In the genomic region with DNA sequence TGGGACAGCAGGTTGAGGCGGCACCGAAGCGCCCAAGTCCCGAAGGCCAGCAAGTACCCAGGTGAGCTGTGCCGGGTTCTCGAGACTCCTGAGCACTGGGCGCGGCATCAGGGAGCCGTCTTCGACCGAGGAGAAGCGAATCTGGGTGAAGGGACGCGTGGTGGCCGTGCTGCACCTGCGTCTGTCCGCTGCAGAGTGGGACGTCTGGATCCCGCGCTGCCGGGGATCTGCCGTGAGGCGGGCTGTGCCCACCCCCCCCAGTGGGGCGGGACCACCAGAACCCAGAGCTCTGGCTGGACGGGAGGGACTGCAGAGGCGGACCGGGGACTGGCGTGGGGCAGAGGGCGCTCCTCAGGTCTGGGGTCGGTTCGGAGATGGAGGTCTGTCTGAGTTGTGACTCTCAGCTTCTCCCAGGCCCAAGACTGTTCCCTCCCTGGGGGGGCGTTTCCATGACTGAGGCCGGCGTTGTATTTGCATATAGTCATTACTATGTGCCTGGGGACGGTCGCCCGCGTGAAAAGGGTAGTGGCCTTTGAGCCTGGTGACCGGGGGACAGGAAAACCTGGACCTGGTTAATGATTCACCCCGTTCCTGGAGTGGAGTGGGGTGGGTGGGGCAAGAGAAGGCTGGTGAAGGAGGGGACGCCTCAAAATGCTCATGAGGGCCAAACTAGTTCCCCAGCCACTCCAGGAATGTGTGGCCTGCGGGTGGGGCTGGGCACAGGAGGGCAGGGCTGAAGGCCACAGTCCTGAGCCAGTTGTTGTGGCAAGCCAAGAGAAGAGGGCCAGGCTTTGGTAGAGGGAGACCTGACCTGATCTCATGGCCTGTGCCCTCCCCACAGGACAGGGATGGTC, we compare ENCODE assay signal across 8 mouse cellular contexts. TPM values are rescaled to one million over a fixed set of nuclear protein-coding genes. Genes with fewer than 3 reads are reported as not detected.
DNase-seq lines count a peak whose midpoint lies in the region; ATAC-seq and TF ChIP-seq lines count a peak whose summit lies in the region.

No protein-coding gene starts in this region.

- no peak for TF ChIP-seq POLR2A in heart, adult 2 months (IDR thresholded peaks at IDR 0.05; ENCODE audit: insufficient read depth, low read depth, low read length)
- no peak for TF ChIP-seq POLR2A in olfactory bulb, adult 2 months (IDR thresholded peaks at IDR 0.05; ENCODE audit: insufficient read depth, low read depth, low read length)

- DNase-seq in heart, adult 2 months = peak in 1 of 2 experiments; percentile 29
- DNase-seq in heart, adult 11 months = no peak
- peak; percentile 28 for DNase-seq in NIH3T3 (ENCODE audit: low read depth)
- DNase-seq in liver, postnatal 0 days = peak; percentile 85
- DNase-seq in right cerebral cortex, postnatal 4 days = no peak

- H3K9me3 ChIP-seq in intestine, embryonic 16.5 days (ENCODE audit: control insufficient read depth, low read length) = no peaks in the 10 kb centered on the region
- H3K9me3 ChIP-seq in liver, postnatal 0 days (ENCODE audit: low read length) = no peaks in the 10 kb centered on the region

- peak; percentile 21 for ATAC-seq in erythroblast, adult 5-6 weeks (replicated peaks; ENCODE audit: low FRiP score, poor library complexity, severe bottlenecking)
- ATAC-seq in intestine, embryonic 16.5 days = peak; percentile 79
- peak; percentile 71 for ATAC-seq in liver, postnatal 0 days

- no peak overlapping the region for H3K27ac ChIP-seq in heart, adult 2 months
- peak overlapping the region; percentile 98 for H3K27ac ChIP-seq in intestine, embryonic 16.5 days (ENCODE audit: low read length)
- peak overlapping the region; percentile 93 for H3K27ac ChIP-seq in liver, postnatal 0 days (ENCODE audit: low read depth)
- no peak overlapping the region for H3K27ac ChIP-seq in olfactory bulb, adult 2 months (ENCODE audit: insufficient read depth, low read depth, low read length)

- H3K27me3 ChIP-seq in heart, adult 2 months (ENCODE audit: control insufficient read depth, insufficient read depth, low read length) = no peaks in the 10 kb centered on the region
- no peaks in the 10 kb centered on the region for H3K27me3 ChIP-seq in intestine, embryonic 16.5 days (replicated peaks; ENCODE audit: control insufficient read depth, insufficient read depth, low read length)
- H3K27me3 ChIP-seq in liver, postnatal 0 days (ENCODE audit: insufficient read depth, low read length) = no peaks in the 10 kb centered on the region

- 2% methylated on average over 42 of the region's 42 CpGs for WGBS in heart, adult 2 months
- under 1% methylated on average over 42 of the region's 42 CpGs for WGBS in intestine, embryonic 16.5 days
- WGBS in liver, postnatal 0 days (ENCODE audit: insufficient replicate concordance) = 1% methylated on average over 41 of the region's 42 CpGs
- WGBS in olfactory bulb, adult 2 months = 3% methylated on average over 42 of the region's 42 CpGs

- no peaks in the 10 kb centered on the region for H3K36me3 ChIP-seq in heart, adult 2 months (ENCODE audit: control insufficient read depth, insufficient read depth, low read length)
- peaks cover 4% of the 10 kb centered on the region; the same call in 1 of the 2 replicates for H3K36me3 ChIP-seq in intestine, embryonic 16.5 days (ENCODE audit: control insufficient read depth, insufficient read depth, low read length)
- peaks cover 4% of the 10 kb centered on the region; the same call in 1 of the 2 replicates for H3K36me3 ChIP-seq in liver, postnatal 0 days (replicated peaks; ENCODE audit: insufficient read depth, low read length)

- intact Hi-C loops in heart, adult 2 months (cut with DNase I) = no loop called here

- TF ChIP-seq CTCF in heart, adult 2 months (IDR thresholded peaks at IDR 0.05) = no peak
- no peak for TF ChIP-seq CTCF in liver, postnatal 0 days (IDR thresholded peaks at IDR 0.05; ENCODE audit: low read depth)
- no peak for TF ChIP-seq CTCF in olfactory bulb, adult 2 months (IDR thresholded peaks at IDR 0.05; ENCODE audit: insufficient read depth, low read depth, low read length)

- no peak for TF ChIP-seq EP300 in heart, adult 2 months (IDR thresholded peaks at IDR 0.05; ENCODE audit: insufficient read depth, low read depth, low read length)
- peak; percentile 54 for TF ChIP-seq EP300 in liver, postnatal 0 days (IDR thresholded peaks at IDR 0.05; ENCODE audit: low read depth)

- peak overlapping the region; percentile 31 for H3K9ac ChIP-seq in heart, adult 2 months (ENCODE audit: low read depth, low read length)
- peak overlapping the region; percentile 85 for H3K9ac ChIP-seq in intestine, embryonic 16.5 days (ENCODE audit: low read depth, low read length)
- peak overlapping the region; percentile 75 for H3K9ac ChIP-seq in liver, postnatal 0 days (replicated peaks)

- H3K4me2 ChIP-seq in intestine, embryonic 16.5 days (ENCODE audit: low read depth, low read length) = peak overlapping the region; percentile 91
- H3K4me2 ChIP-seq in liver, postnatal 0 days (ENCODE audit: low read depth, low read length) = peak overlapping the region; percentile 99

- no peaks in the 10 kb centered on the region for H3K79me2 ChIP-seq in heart, adult 2 months (replicated peaks; ENCODE audit: control insufficient read depth, insufficient read depth, low read length)

- peaks cover 2% of the 10 kb centered on the region; the same call in 1 of the 2 replicates for H3K4me1 ChIP-seq in heart, adult 2 months (ENCODE audit: control insufficient read depth, insufficient read depth, low read length)
- peaks cover 64% of the 10 kb centered on the region for H3K4me1 ChIP-seq in intestine, embryonic 16.5 days (ENCODE audit: control insufficient read depth, insufficient read depth, low read length)
- H3K4me1 ChIP-seq in liver, postnatal 0 days (ENCODE audit: insufficient read depth) = peaks cover 53% of the 10 kb centered on the region
- H3K4me1 ChIP-seq in olfactory bulb, adult 2 months (ENCODE audit: control insufficient read depth, insufficient read depth, low read length) = peaks cover 18% of the 10 kb centered on the region

- peak overlapping the region; percentile 54 for H3K4me3 ChIP-seq in heart, adult 2 months
- H3K4me3 ChIP-seq in intestine, embryonic 16.5 days (ENCODE audit: low read length) = peak overlapping the region; percentile 74
- H3K4me3 ChIP-seq in liver, postnatal 0 days (ENCODE audit: low read depth, low read length) = peak overlapping the region; percentile 70
- H3K4me3 ChIP-seq in olfactory bulb, adult 2 months (ENCODE audit: insufficient read depth, low read depth, low read length) = peak overlapping the region; percentile 53

RNA-seq across cellular contexts. Expression of a gene that starts 0.4 kb away (rescaled TPM):
- total RNA-seq in heart, adult 2 months (2021) = under 1 TPM; 0.25 to 0.42 TPM
- 2.2 and 3.3 TPM in 2 replicates for polyA plus RNA-seq in heart, adult 2 months (2012; rRNA removed)
- 1.7 and 6.0 TPM in 2 replicates for total RNA-seq in erythroblast, adult 5-6 weeks (2015; ENCODE audit: low replicate concordance)
- 3.9 and 12.2 TPM in 2 replicates for total RNA-seq in erythroblast, adult 5-6 weeks (2017; ENCODE audit: low replicate concordance)
- 75.6 and 77.5 TPM in 2 replicates for polyA plus RNA-seq in intestine, embryonic 16.5 days (2015; fragmentation: Nextera tagmentation; extraction: Ambion mirVana)
- 24.9 and 27.3 TPM in 2 replicates for polyA plus RNA-seq in liver, postnatal 0 days (2015; fragmentation: Nextera tagmentation; extraction: Ambion mirVana)
- polyA plus RNA-seq in olfactory bulb, adult 2 months (2012; ENCODE audit: insufficient read depth, insufficient read length, low replicate concordance, missing spikeins) = not detected in 2 replicates

RNA-seq across cellular contexts. Expression of a gene that starts 2.2 kb away (rescaled TPM):
- total RNA-seq in heart, adult 2 months (2021) = not detected
- polyA plus RNA-seq in heart, adult 2 months (2012; rRNA removed) = 0.18 and 0.20 TPM in 2 replicates
- not detected in 2 replicates for total RNA-seq in erythroblast, adult 5-6 weeks (2015; ENCODE audit: low replicate concordance)
- 0.17 and 1.7 TPM in 2 replicates for total RNA-seq in erythroblast, adult 5-6 weeks (2017; ENCODE audit: low replicate concordance)
- polyA plus RNA-seq in intestine, embryonic 16.5 days (2015; fragmentation: Nextera tagmentation; extraction: Ambion mirVana) = 4.0 TPM in 2 replicates
- polyA plus RNA-seq in liver, postnatal 0 days (2015; fragmentation: Nextera tagmentation; extraction: Ambion mirVana) = 0.49 TPM in 2 replicates
- polyA plus RNA-seq in olfactory bulb, adult 2 months (2012; ENCODE audit: insufficient read depth, insufficient read length, low replicate concordance, missing spikeins) = not detected in 2 replicates

RNA-seq across cellular contexts. Expression of a gene that starts 12.5 kb away (rescaled TPM):
- 10 to 100 TPM; 26.8 to 32.1 TPM for total RNA-seq in heart, adult 2 months (2021)
- polyA plus RNA-seq in heart, adult 2 months (2012; rRNA removed) = 8.9 and 10.2 TPM in 2 replicates
- total RNA-seq in erythroblast, adult 5-6 weeks (2015; ENCODE audit: low replicate concordance) = 24.9 and 30.0 TPM in 2 replicates
- 25.5 and 32.8 TPM in 2 replicates for total RNA-seq in erythroblast, adult 5-6 weeks (2017; ENCODE audit: low replicate concordance)
- 55.2 and 56.7 TPM in 2 replicates for polyA plus RNA-seq in intestine, embryonic 16.5 days (2015; fragmentation: Nextera tagmentation; extraction: Ambion mirVana)
- polyA plus RNA-seq in liver, postnatal 0 days (2015; fragmentation: Nextera tagmentation; extraction: Ambion mirVana) = 10.8 and 14.3 TPM in 2 replicates
- polyA plus RNA-seq in olfactory bulb, adult 2 months (2012; ENCODE audit: insufficient read depth, insufficient read length, low replicate concordance, missing spikeins) = not detected in 2 replicates

RNA-seq across cellular contexts. Expression of a gene that starts 22.1 kb away (rescaled TPM):
- total RNA-seq in heart, adult 2 months (2021) = 1 to 10 TPM; 2.3 to 3.1 TPM
- polyA plus RNA-seq in heart, adult 2 months (2012; rRNA removed) = 4.6 and 4.9 TPM in 2 replicates
- 2.1 TPM in 1 of 2 replicates, not detected in the other for total RNA-seq in erythroblast, adult 5-6 weeks (2015; ENCODE audit: low replicate concordance)
- 0.94 and 1.8 TPM in 2 replicates for total RNA-seq in erythroblast, adult 5-6 weeks (2017; ENCODE audit: low replicate concordance)
- polyA plus RNA-seq in intestine, embryonic 16.5 days (2015; fragmentation: Nextera tagmentation; extraction: Ambion mirVana) = 5.3 and 6.5 TPM in 2 replicates
- 2.0 and 2.2 TPM in 2 replicates for polyA plus RNA-seq in liver, postnatal 0 days (2015; fragmentation: Nextera tagmentation; extraction: Ambion mirVana)
- polyA plus RNA-seq in olfactory bulb, adult 2 months (2012; ENCODE audit: insufficient read depth, insufficient read length, low replicate concordance, missing spikeins) = not detected in 2 replicates

RNA-seq across cellular contexts. Expression of a gene that starts 22.3 kb away (rescaled TPM):
- total RNA-seq in heart, adult 2 months (2021) = 100 to 1,000 TPM in 1 of 2 experiments, 10 to 100 TPM in 1; 90.8 to 105 TPM
- polyA plus RNA-seq in heart, adult 2 months (2012; rRNA removed) = 63.7 and 79.9 TPM in 2 replicates
- 3.8 and 24.9 TPM in 2 replicates for total RNA-seq in erythroblast, adult 5-6 weeks (2015; ENCODE audit: low replicate concordance)
- total RNA-seq in erythroblast, adult 5-6 weeks (2017; ENCODE audit: low replicate concordance) = 11.4 and 20.8 TPM in 2 replicates
- 21.9 and 47.0 TPM in 2 replicates for polyA plus RNA-seq in intestine, embryonic 16.5 days (2015; fragmentation: Nextera tagmentation; extraction: Ambion mirVana)
- polyA plus RNA-seq in liver, postnatal 0 days (2015; fragmentation: Nextera tagmentation; extraction: Ambion mirVana) = 44.0 and 46.2 TPM in 2 replicates
- polyA plus RNA-seq in olfactory bulb, adult 2 months (2012; ENCODE audit: insufficient read depth, insufficient read length, low replicate concordance, missing spikeins) = not detected in 2 replicates

Comparison
In these comparisons a context has a peak if more than half of its experiments do, and no peak if none do; other contexts are left out.
1. DNase-seq: peak in NIH3T3 (single experiment) and liver, postnatal 0 days (single experiment); none in heart, adult 11 months (single experiment) and right cerebral cortex, postnatal 4 days (single experiment).
2. H3K27ac ChIP-seq: peak in intestine, embryonic 16.5 days (single experiment) and liver, postnatal 0 days (single experiment); none in heart, adult 2 months (single experiment) and olfactory bulb, adult 2 months (single experiment).
3. H3K9ac ChIP-seq: peak in every context shown above with its lines; median percentile 85 in intestine, embryonic 16.5 days; 75 in liver, postnatal 0 days; 31 in heart, adult 2 months.
4. ATAC-seq: peak in every context shown above with its lines; median percentile 79 in intestine, embryonic 16.5 days; 71 in liver, postnatal 0 days; 21 in erythroblast, adult 5-6 weeks.
5. Peak in every context shown above with its lines, with median percentiles within 50 percentile points of each other: H3K4me3 ChIP-seq.